Mouse (Mus musculus) spleen, embryonic (tissue): Measurements from ENCODE around the gene Myof.

Source experiments
- CTCF ChIA-PET: fragments of 350-600 bp; sonication (Branson Sonifier 250); formaldehyde crosslinking; loops from one replicate; lab custom pipeline; 2022; lab: Charles Lee

Myof gene

GRCm38 (mm10) chr19:38043281-38043981 is at the start of gene Myof:
TSS of gene Myof (minus strand) at chr19:38043577.
- CTCF ChIA-PET: interaction anchor here (1.0 kb wide), 1 partner anchor 87 kb away, joined by 3 read pairs; no protein-coding TSS in a partner anchor

GRCm38 (mm10) chr19:38091512-38091985 is 48.2 kb upstream of the Myof start:
- CTCF ChIA-PET: interaction anchor here (0.7 kb wide), 1 partner anchor 84 kb away, joined by 4 read pairs; no protein-coding TSS in a partner anchor

- CTCF ChIA-PET: no interaction called here
Measured at GRCm38 (mm10) chr19:38089358-38089757, 46.0 kb upstream of the Myof start.

- CTCF ChIA-PET: no interaction called here
Measured at GRCm38 (mm10) chr19:38086948-38087551, 43.7 kb upstream of the Myof start.

- CTCF ChIA-PET: no interaction called here
Measured at GRCm38 (mm10) chr19:38085841-38086240, 42.5 kb upstream of the Myof start.

- CTCF ChIA-PET: no interaction called here
Measured at GRCm38 (mm10) chr19:38082931-38083525, 39.7 kb upstream of the Myof start.

- CTCF ChIA-PET: no interaction called here
Measured at GRCm38 (mm10) chr19:38081361-38081760, 38.0 kb upstream of the Myof start.

- CTCF ChIA-PET: no interaction called here
Measured at GRCm38 (mm10) chr19:38077851-38078540, 34.6 kb upstream of the Myof start.

GRCm38 (mm10) chr19:38076251-38076650 is 32.9 kb upstream of the Myof start:
- CTCF ChIA-PET: no interaction called here

- CTCF ChIA-PET: no interaction called here
Measured at GRCm38 (mm10) chr19:38075051-38075450, 31.7 kb upstream of the Myof start.

- CTCF ChIA-PET: interaction anchor here (0.7 kb wide), 1 partner anchor 126 kb away, joined by 3 read pairs; no protein-coding TSS in a partner anchor
Measured at GRCm38 (mm10) chr19:38073226-38073625, 29.8 kb upstream of the Myof start.

- CTCF ChIA-PET: no interaction called here
Measured at GRCm38 (mm10) chr19:38064051-38064450, 20.7 kb upstream of the Myof start.

GRCm38 (mm10) chr19:38063201-38063600 is 19.8 kb upstream of the Myof start:
- CTCF ChIA-PET: no interaction called here

GRCm38 (mm10) chr19:38056931-38057330 is 13.6 kb upstream of the Myof start:
- CTCF ChIA-PET: no interaction called here

GRCm38 (mm10) chr19:38056276-38056675 is 12.9 kb upstream of the Myof start:
- CTCF ChIA-PET: no interaction called here

- CTCF ChIA-PET: no interaction called here
Measured at GRCm38 (mm10) chr19:38055798-38056197, 12.4 kb upstream of the Myof start.

- CTCF ChIA-PET: interaction anchor here (0.6 kb wide), 2 partner anchors 14 to 1145 kb away, joined by 3 to 4 read pairs; no protein-coding TSS in a partner anchor
Measured at GRCm38 (mm10) chr19:38054720-38055192, 11.4 kb upstream of the Myof start, which contains the start of gene Cep55. TSS of gene Cep55 (plus strand) at chr19:38055011.

GRCm38 (mm10) chr19:38054149-38054719 is 10.9 kb upstream of the Myof start:
- CTCF ChIA-PET: interaction anchor here (0.6 kb wide), 2 partner anchors 14 to 1144 kb away, joined by 3 to 4 read pairs; no protein-coding TSS in a partner anchor

- CTCF ChIA-PET: no interaction called here
Measured at GRCm38 (mm10) chr19:38053227-38054041, 10.1 kb upstream of the Myof start.

- CTCF ChIA-PET: interaction anchor here (1.2 kb wide), 1 partner anchor 22 kb away, joined by 3 read pairs; no protein-coding TSS in a partner anchor
Measured at GRCm38 (mm10) chr19:38049686-38050085, 6.3 kb upstream of the Myof start.
